Mouse (Mus musculus) hindbrain, embryonic 13.5 days (tissue): Measurements from ENCODE around the gene Celf2. TPM values are rescaled to one million over a fixed set of nuclear protein-coding genes. Genes with fewer than 3 reads are reported as not detected.

Experiments
- ATAC-seq: fragments of 200-750 bp; cut with Nextera tagmentation; 2 replicates; pipeline ENCODE4 v1.8.0; 2017; ENCODE audit warnings: moderate TSS enrichment; ENCODE audit not compliant: low FRiP score
- H3K27ac ChIP-seq: fragments of 300-500 bp; sonication (generic); 2 replicates; pipeline ENCODE4 v1.5.1; 2015; ENCODE audit warnings: inconsistent platforms, mild to moderate bottlenecking, moderate library complexity
- H3K27me3 ChIP-seq: fragments of 300-500 bp; sonication (generic); 2 replicates; pipeline ENCODE4 v1.6.1; 2015; ENCODE audit warnings: mild to moderate bottlenecking, inconsistent platforms
- H3K36me3 ChIP-seq: fragments of 300-500 bp; sonication (generic); 2 replicates; pipeline ENCODE4 v1.6.1; 2015; ENCODE audit warnings: mild to moderate bottlenecking, inconsistent platforms
- H3K4me1 ChIP-seq: fragments of 300-500 bp; sonication (generic); replicated peaks from 2 replicates; pipeline ENCODE4 v1.6.1; 2015; ENCODE audit warnings: inconsistent platforms
- H3K4me2 ChIP-seq: fragments of 300-500 bp; sonication (generic); 2 replicates; pipeline ENCODE4 v1.6.1; 2015; ENCODE audit warnings: inconsistent platforms, mild to moderate bottlenecking, moderate library complexity
- H3K4me3 ChIP-seq: fragments of 300-500 bp; sonication (generic); 2 replicates; pipeline ENCODE4 v1.5.1; 2015; ENCODE audit warnings: mild to moderate bottlenecking, inconsistent platforms
- H3K9ac ChIP-seq: fragments of 300-500 bp; sonication (generic); 2 replicates; pipeline ENCODE4 v1.6.1; 2015; ENCODE audit warnings: mild to moderate bottlenecking, inconsistent platforms
- H3K9me3 ChIP-seq: fragments of 300-500 bp; sonication (generic); 2 replicates; pipeline ENCODE4 v1.6.1; 2016; ENCODE audit warnings: inconsistent platforms
- WGBS: fragments of 180-500 bp; shearing (Covaris S2); methylation state at CpG from one replicate; pipeline ENCODE4 v1.1.7; 2015; 5-methylcytosine and 5-hydroxymethylcytosine counted together
- polyA plus RNA-seq: library from polyadenylated mRNA; unstranded; fragments of >200 nt; fragmentation: Nextera tagmentation; extraction: Ambion mirVana; gene quantifications from 2 replicates; pipeline ENCODE4 v1.2.1, GENCODE M21; 2015

The Celf2 gene
- polyA plus RNA-seq, 1 experiment from 2014 or later = 164 TPM

- no peak overlapping the region for H3K9ac ChIP-seq
- 87% methylated on average over 4 of the region's 4 CpGs for WGBS
- no peaks in the 10 kb centered on the region for H3K9me3 ChIP-seq
- no peak for ATAC-seq
- H3K4me2 ChIP-seq = no peak overlapping the region
- no peaks in the 10 kb centered on the region for H3K36me3 ChIP-seq
- H3K4me1 ChIP-seq = no peaks in the 10 kb centered on the region
- H3K27me3 ChIP-seq = no peaks in the 10 kb centered on the region
- no peak overlapping the region for H3K27ac ChIP-seq
- no peak overlapping the region for H3K4me3 ChIP-seq
These were observed 141.6 kb downstream of the Celf2 start for GRCm38 (mm10) chr2:7367738-7368137.

- Histone ChIP-seq H3K36me3 (no peaks in the 10 kb centered on the region), H3K27ac (no peak overlapping the region), H3K9ac (no peak overlapping the region), H3K4me3 (no peak overlapping the region), H3K4me1 (no peaks in the 10 kb centered on the region), H3K4me2 (no peak overlapping the region), H3K27me3 (no peaks in the 10 kb centered on the region), H3K9me3 (no peaks in the 10 kb centered on the region)
- WGBS = 77% methylated on average over 5 of the region's 5 CpGs
- no peak for ATAC-seq
These were observed 149.8 kb downstream of the Celf2 start for GRCm38 (mm10) chr2:7359557-7359956.

GRCm38 (mm10) chr2:7358816-7359215, 150.5 kb downstream of the Celf2 start:
- no peak overlapping the region for H3K27ac ChIP-seq
- ATAC-seq = no peak
- no peaks in the 10 kb centered on the region for H3K36me3 ChIP-seq
- no peak overlapping the region for H3K9ac ChIP-seq
- WGBS = 76% methylated on average over 3 of the region's 3 CpGs
- no peaks in the 10 kb centered on the region for H3K27me3 ChIP-seq
- no peaks in the 10 kb centered on the region for H3K4me1 ChIP-seq
- H3K4me3 ChIP-seq = no peak overlapping the region
- no peak overlapping the region for H3K4me2 ChIP-seq
- H3K9me3 ChIP-seq = no peaks in the 10 kb centered on the region

- Histone ChIP-seq H3K4me3 (no peak overlapping the region), H3K9ac (no peak overlapping the region), H3K36me3 (no peaks in the 10 kb centered on the region), H3K4me2 (no peak overlapping the region), H3K4me1 (no peaks in the 10 kb centered on the region), H3K9me3 (no peaks in the 10 kb centered on the region), H3K27ac (no peak overlapping the region), H3K27me3 (no peaks in the 10 kb centered on the region)
- 81% methylated on average over 5 of the region's 5 CpGs for WGBS
- ATAC-seq = no peak
These were observed 158.1 kb downstream of the Celf2 start for GRCm38 (mm10) chr2:7351234-7351633.

- Histone ChIP-seq H3K27ac (no peak overlapping the region), H3K4me2 (no peak overlapping the region), H3K9ac (no peak overlapping the region), H3K4me3 (no peak overlapping the region), H3K4me1 (no peaks in the 10 kb centered on the region), H3K27me3 (no peaks in the 10 kb centered on the region), H3K9me3 (no peaks in the 10 kb centered on the region), H3K36me3 (no peaks in the 10 kb centered on the region)
- WGBS = 84% methylated on average over 4 of the region's 4 CpGs
- no peak for ATAC-seq
These were observed 162.5 kb downstream of the Celf2 start for GRCm38 (mm10) chr2:7346703-7347461.

GRCm38 (mm10) chr2:7344951-7345350, 164.4 kb downstream of the Celf2 start:
- WGBS = 97% methylated on average over 2 of the region's 2 CpGs
- Histone ChIP-seq H3K27me3 (no peaks in the 10 kb centered on the region), H3K9ac (no peak overlapping the region), H3K4me1 (no peaks in the 10 kb centered on the region), H3K9me3 (no peaks in the 10 kb centered on the region), H3K27ac (no peak overlapping the region), H3K36me3 (no peaks in the 10 kb centered on the region), H3K4me2 (no peak overlapping the region), H3K4me3 (no peak overlapping the region)
- no peak for ATAC-seq

- H3K27ac ChIP-seq = no peak overlapping the region
- H3K4me1 ChIP-seq = no peaks in the 10 kb centered on the region
- no peak overlapping the region for H3K9ac ChIP-seq
- H3K36me3 ChIP-seq = no peaks in the 10 kb centered on the region
- WGBS = 72% methylated on average over 8 of the region's 8 CpGs
- no peak overlapping the region for H3K4me3 ChIP-seq
- no peak for ATAC-seq
- H3K9me3 ChIP-seq = no peaks in the 10 kb centered on the region
- no peak overlapping the region for H3K4me2 ChIP-seq
- no peaks in the 10 kb centered on the region for H3K27me3 ChIP-seq
These were observed 166.4 kb downstream of the Celf2 start for GRCm38 (mm10) chr2:7342911-7343478.

GRCm38 (mm10) chr2:7334846-7335245, 174.5 kb downstream of the Celf2 start:
- no peaks in the 10 kb centered on the region for H3K27me3 ChIP-seq
- H3K9me3 ChIP-seq = no peaks in the 10 kb centered on the region
- H3K36me3 ChIP-seq = no peaks in the 10 kb centered on the region
- H3K4me2 ChIP-seq = no peak overlapping the region
- no peak overlapping the region for H3K27ac ChIP-seq
- no peaks in the 10 kb centered on the region for H3K4me1 ChIP-seq
- no peak overlapping the region for H3K9ac ChIP-seq
- no peak for ATAC-seq
- no peak overlapping the region for H3K4me3 ChIP-seq
- WGBS = 83% methylated on average over 2 of the region's 2 CpGs

GRCm38 (mm10) chr2:7328018-7328899, 181.1 kb downstream of the Celf2 start:
- no peak overlapping the region for H3K27ac ChIP-seq
- H3K36me3 ChIP-seq = no peaks in the 10 kb centered on the region
- H3K9ac ChIP-seq = no peak overlapping the region
- ATAC-seq = no peak
- WGBS = 71% methylated on average over 8 of the region's 8 CpGs
- no peaks in the 10 kb centered on the region for H3K4me1 ChIP-seq
- no peaks in the 10 kb centered on the region for H3K9me3 ChIP-seq
- no peak overlapping the region for H3K4me3 ChIP-seq
- no peak overlapping the region for H3K4me2 ChIP-seq
- H3K27me3 ChIP-seq = no peaks in the 10 kb centered on the region

- Histone ChIP-seq H3K36me3 (no peaks in the 10 kb centered on the region), H3K4me2 (no peak overlapping the region), H3K9ac (no peak overlapping the region), H3K4me1 (peaks cover 4% of the 10 kb centered on the region; the same call in 1 of the 2 replicates), H3K27me3 (no peaks in the 10 kb centered on the region), H3K4me3 (no peak overlapping the region), H3K27ac (no peak overlapping the region), H3K9me3 (no peaks in the 10 kb centered on the region)
- peak; percentile 39; the same call in 1 of the 2 replicates for ATAC-seq
- WGBS = 21% methylated on average over 3 of the region's 3 CpGs
These were observed 189.6 kb downstream of the Celf2 start for GRCm38 (mm10) chr2:7319760-7320159.

- H3K4me1 ChIP-seq = peaks cover 24% of the 10 kb centered on the region
- H3K4me2 ChIP-seq = no peak overlapping the region
- no peaks in the 10 kb centered on the region for H3K9me3 ChIP-seq
- 33% methylated on average over 3 of the region's 3 CpGs for WGBS
- H3K27me3 ChIP-seq = no peaks in the 10 kb centered on the region
- H3K4me3 ChIP-seq = no peak overlapping the region
- no peak overlapping the region for H3K9ac ChIP-seq
- no peaks in the 10 kb centered on the region for H3K36me3 ChIP-seq
- no peak overlapping the region for H3K27ac ChIP-seq
- ATAC-seq = no peak
These were observed 197.6 kb downstream of the Celf2 start for GRCm38 (mm10) chr2:7311776-7312175.

- peaks cover 24% of the 10 kb centered on the region for H3K4me1 ChIP-seq
- whole genome bisulfite sequencing = 86% methylated on average over 2 of the region's 2 CpGs
- 0 out of 2 replicates have a peak, but pooled peaks have one; percentile 8 for ATAC-seq
- H3K36me3 ChIP-seq = no peaks in the 10 kb centered on the region
- no peak overlapping the region for H3K4me3 ChIP-seq
- H3K27ac ChIP-seq = no peak overlapping the region
- no peak overlapping the region for H3K4me2 ChIP-seq
- H3K27me3 ChIP-seq = no peaks in the 10 kb centered on the region
- no peak overlapping the region for H3K9ac ChIP-seq
- no peaks in the 10 kb centered on the region for H3K9me3 ChIP-seq
These were observed 198.6 kb downstream of the Celf2 start for GRCm38 (mm10) chr2:7310840-7311182.
